Mouse (Mus musculus): ENCODE data around the gene Pam. TPM values are rescaled to one million over a fixed set of nuclear protein-coding genes. Genes with fewer than 3 reads are reported as not detected.

Pam gene
- polyA plus RNA-seq, 1 experiment from 2014 or later = 22.3 TPM

DNA sequence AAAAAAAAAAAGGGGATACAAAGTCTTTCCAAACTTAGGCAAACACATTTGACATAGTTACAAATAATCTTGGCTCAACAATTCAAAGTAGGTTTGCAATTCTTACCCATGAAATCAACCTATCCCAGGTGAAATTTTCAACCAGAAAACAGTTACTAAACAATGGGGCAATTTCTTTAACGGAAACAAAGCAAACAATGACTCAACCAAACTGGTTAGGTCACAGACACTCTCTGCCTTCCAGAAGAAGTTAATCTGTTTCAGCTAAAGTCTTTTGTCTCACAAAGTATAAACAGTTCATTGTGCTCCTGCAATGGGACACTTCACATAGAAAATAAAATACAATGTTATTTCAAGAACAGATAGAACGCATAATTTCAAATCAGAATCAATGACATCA, 223.4 kb downstream of the Pam start:
- H3K9me3 ChIP-seq (ENCODE audit: control insufficient read depth, low read length) = no peaks in the 10 kb centered on the region
- no peaks in the 10 kb centered on the region for H3K4me1 ChIP-seq (ENCODE audit: control insufficient read depth, insufficient read depth, low read depth, low read length)
- H3K4me2 ChIP-seq (ENCODE audit: low read length) = no peak overlapping the region
- H3K4me3 ChIP-seq (ENCODE audit: low read length) = no peak overlapping the region
- no peak for ATAC-seq
- no peak overlapping the region for H3K9ac ChIP-seq (ENCODE audit: low read depth, low read length)
- 82% methylated on average over 2 of the region's 2 CpGs for WGBS
- H3K27me3 ChIP-seq (replicated peaks; ENCODE audit: control insufficient read depth, insufficient read depth, low read length) = no peaks in the 10 kb centered on the region
- no peaks in the 10 kb centered on the region for H3K36me3 ChIP-seq (ENCODE audit: control insufficient read depth, insufficient read depth, low read length)
- H3K27ac ChIP-seq (ENCODE audit: low read depth, low read length) = no peak overlapping the region

DNA sequence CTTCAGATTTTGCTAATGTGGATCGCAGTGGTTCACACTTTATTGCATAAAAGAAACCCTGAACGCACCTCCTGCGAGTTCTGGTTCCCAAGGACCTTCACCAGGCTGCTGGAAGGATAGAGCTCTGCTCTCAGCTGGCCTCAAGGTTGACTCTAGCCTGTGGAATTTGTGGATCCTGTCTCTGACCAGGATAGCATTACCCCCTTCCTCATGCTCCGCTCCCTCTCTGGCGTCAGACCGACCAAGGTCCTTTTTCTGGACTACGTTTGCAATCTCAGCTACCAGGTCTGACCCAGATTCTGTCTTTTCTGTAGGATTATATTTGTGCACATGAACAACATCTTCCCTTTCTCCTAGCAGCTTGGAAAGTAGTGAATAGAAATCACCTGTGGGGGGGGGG, 231.3 kb downstream of the Pam start:
- no peak for ATAC-seq
- H3K9me3 ChIP-seq (ENCODE audit: control insufficient read depth, low read length) = no peaks in the 10 kb centered on the region
- 95% methylated on average over 7 of the region's 7 CpGs for WGBS
- H3K27ac ChIP-seq (ENCODE audit: low read depth, low read length) = no peak overlapping the region
- H3K9ac ChIP-seq (ENCODE audit: low read depth, low read length) = no peak overlapping the region
- H3K4me3 ChIP-seq (ENCODE audit: low read length) = no peak overlapping the region
- H3K4me2 ChIP-seq (ENCODE audit: low read length) = no peak overlapping the region
- H3K4me1 ChIP-seq (ENCODE audit: control insufficient read depth, insufficient read depth, low read depth, low read length) = no peaks in the 10 kb centered on the region
- H3K27me3 ChIP-seq (replicated peaks; ENCODE audit: control insufficient read depth, insufficient read depth, low read length) = no peaks in the 10 kb centered on the region
- H3K36me3 ChIP-seq (ENCODE audit: control insufficient read depth, insufficient read depth, low read length) = no peaks in the 10 kb centered on the region

DNA sequence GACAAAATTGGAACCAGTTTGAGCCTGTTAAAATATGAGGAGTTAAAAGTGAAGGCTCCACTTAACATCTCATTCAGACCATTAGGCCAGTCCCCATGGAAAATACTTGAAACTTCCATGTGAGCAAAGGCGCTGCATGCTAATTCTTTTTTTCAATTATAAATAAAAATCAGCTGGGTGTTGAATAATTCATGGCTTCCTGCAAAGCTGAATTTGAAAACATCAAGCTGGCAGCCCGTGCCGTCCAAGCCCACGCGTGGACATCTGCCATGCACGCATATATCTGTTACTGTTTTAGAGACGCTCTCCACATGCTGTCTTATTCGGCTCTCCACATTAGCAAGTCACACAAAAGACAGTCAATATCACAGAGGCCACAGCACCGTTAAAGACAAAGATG, 232.3 kb downstream of the Pam start:
- Histone ChIP-seq H3K36me3 (ENCODE audit: control insufficient read depth, insufficient read depth, low read length) (no peaks in the 10 kb centered on the region), H3K27ac (ENCODE audit: low read depth, low read length) (no peak overlapping the region), H3K4me1 (ENCODE audit: control insufficient read depth, insufficient read depth, low read depth, low read length) (no peaks in the 10 kb centered on the region), H3K4me3 (ENCODE audit: low read length) (no peak overlapping the region), H3K4me2 (ENCODE audit: low read length) (peak overlapping the region; percentile 8), H3K9ac (ENCODE audit: low read depth, low read length) (no peak overlapping the region; the same call in 1 of the 2 replicates), H3K27me3 (replicated peaks; ENCODE audit: control insufficient read depth, insufficient read depth, low read length) (no peaks in the 10 kb centered on the region), H3K9me3 (ENCODE audit: control insufficient read depth, low read length) (no peaks in the 10 kb centered on the region)
- 22% methylated on average over 9 of the region's 9 CpGs for WGBS
- peak; percentile 72 for ATAC-seq

- WGBS = 57% methylated on average over 5 of the region's 5 CpGs
- Histone ChIP-seq H3K4me1 (ENCODE audit: control insufficient read depth, insufficient read depth, low read depth, low read length) (no peaks in the 10 kb centered on the region), H3K4me2 (ENCODE audit: low read length) (no peak overlapping the region), H3K9me3 (ENCODE audit: control insufficient read depth, low read length) (no peaks in the 10 kb centered on the region), H3K27me3 (replicated peaks; ENCODE audit: control insufficient read depth, insufficient read depth, low read length) (no peaks in the 10 kb centered on the region), H3K4me3 (ENCODE audit: low read length) (no peak overlapping the region), H3K27ac (ENCODE audit: low read depth, low read length) (0 out of 2 replicates have a peak overlapping the region, but pooled peaks have one; percentile 3), H3K36me3 (ENCODE audit: control insufficient read depth, insufficient read depth, low read length) (no peaks in the 10 kb centered on the region), H3K9ac (ENCODE audit: low read depth, low read length) (no peak overlapping the region)
- no peak for ATAC-seq
These were observed 232.7 kb downstream of the Pam start for GRCm38 (mm10) chr1:97862734-97863133.

DNA sequence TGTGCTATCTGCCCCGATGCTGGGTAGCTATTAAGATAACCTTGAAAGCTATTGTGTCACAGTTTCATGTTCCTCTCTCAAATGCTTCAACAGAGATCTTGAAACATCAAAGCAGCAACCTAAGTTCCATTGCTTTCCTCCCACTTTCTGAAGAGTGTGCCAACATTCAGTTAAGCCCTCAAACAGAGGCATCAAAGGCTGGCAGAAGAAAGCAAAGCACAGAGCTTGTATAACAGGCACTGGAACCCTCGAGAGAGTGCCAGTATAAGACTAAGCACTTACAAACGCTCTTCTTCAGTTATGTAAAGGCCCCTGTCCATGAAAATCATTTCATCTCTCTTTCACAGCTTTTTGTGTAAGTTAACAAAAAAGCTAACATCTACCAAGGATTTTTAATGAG, 241.2 kb downstream of the Pam start:
- H3K36me3 ChIP-seq (ENCODE audit: control insufficient read depth, insufficient read depth, low read length) = no peaks in the 10 kb centered on the region
- no peak overlapping the region for H3K27ac ChIP-seq (ENCODE audit: low read depth, low read length)
- no peaks in the 10 kb centered on the region for H3K9me3 ChIP-seq (ENCODE audit: control insufficient read depth, low read length)
- WGBS = 79% methylated on average over 3 of the region's 3 CpGs
- H3K4me3 ChIP-seq (ENCODE audit: low read length) = no peak overlapping the region
- no peak for ATAC-seq
- no peak overlapping the region for H3K4me2 ChIP-seq (ENCODE audit: low read length)
- no peak overlapping the region for H3K9ac ChIP-seq (ENCODE audit: low read depth, low read length)
- no peaks in the 10 kb centered on the region for H3K27me3 ChIP-seq (replicated peaks; ENCODE audit: control insufficient read depth, insufficient read depth, low read length)
- no peaks in the 10 kb centered on the region for H3K4me1 ChIP-seq (ENCODE audit: control insufficient read depth, insufficient read depth, low read depth, low read length)

GRCm38 (mm10) chr1:97851601-97852175, 243.8 kb downstream of the Pam start:
- no peaks in the 10 kb centered on the region for H3K9me3 ChIP-seq (ENCODE audit: control insufficient read depth, low read length)
- 75% methylated on average over 13 of the region's 13 CpGs for WGBS
- no peak for ATAC-seq

GRCm38 (mm10) chr1:97848601-97849241, 246.7 kb downstream of the Pam start:
- Histone ChIP-seq H3K9me3 (ENCODE audit: control insufficient read depth, low read length) (no peaks in the 10 kb centered on the region), H3K27me3 (replicated peaks; ENCODE audit: control insufficient read depth, insufficient read depth, low read length) (no peaks in the 10 kb centered on the region), H3K4me2 (ENCODE audit: low read length) (peak overlapping the region; percentile 29; the same call in 1 of the 2 replicates), H3K36me3 (ENCODE audit: control insufficient read depth, insufficient read depth, low read length) (no peaks in the 10 kb centered on the region), H3K4me3 (ENCODE audit: low read length) (no peak overlapping the region), H3K9ac (ENCODE audit: low read depth, low read length) (no peak overlapping the region), H3K27ac (ENCODE audit: low read depth, low read length) (no peak overlapping the region), H3K4me1 (ENCODE audit: control insufficient read depth, insufficient read depth, low read depth, low read length) (no peaks in the 10 kb centered on the region)
- peak; percentile 70 for ATAC-seq
- 17% methylated on average over 14 of the region's 14 CpGs for WGBS

More at GRCm38 (mm10) chr1:97851601-97852175, 243.8 kb downstream of the Pam start:
- Histone ChIP-seq H3K27ac (ENCODE audit: low read depth, low read length) (no peak overlapping the region), H3K9ac (ENCODE audit: low read depth, low read length) (no peak overlapping the region), H3K4me1 (ENCODE audit: control insufficient read depth, insufficient read depth, low read depth, low read length) (no peaks in the 10 kb centered on the region), H3K27me3 (replicated peaks; ENCODE audit: control insufficient read depth, insufficient read depth, low read length) (no peaks in the 10 kb centered on the region), H3K4me3 (ENCODE audit: low read length) (no peak overlapping the region), H3K4me2 (ENCODE audit: low read length) (no peak overlapping the region), H3K36me3 (ENCODE audit: control insufficient read depth, insufficient read depth, low read length) (no peaks in the 10 kb centered on the region)

DNA sequence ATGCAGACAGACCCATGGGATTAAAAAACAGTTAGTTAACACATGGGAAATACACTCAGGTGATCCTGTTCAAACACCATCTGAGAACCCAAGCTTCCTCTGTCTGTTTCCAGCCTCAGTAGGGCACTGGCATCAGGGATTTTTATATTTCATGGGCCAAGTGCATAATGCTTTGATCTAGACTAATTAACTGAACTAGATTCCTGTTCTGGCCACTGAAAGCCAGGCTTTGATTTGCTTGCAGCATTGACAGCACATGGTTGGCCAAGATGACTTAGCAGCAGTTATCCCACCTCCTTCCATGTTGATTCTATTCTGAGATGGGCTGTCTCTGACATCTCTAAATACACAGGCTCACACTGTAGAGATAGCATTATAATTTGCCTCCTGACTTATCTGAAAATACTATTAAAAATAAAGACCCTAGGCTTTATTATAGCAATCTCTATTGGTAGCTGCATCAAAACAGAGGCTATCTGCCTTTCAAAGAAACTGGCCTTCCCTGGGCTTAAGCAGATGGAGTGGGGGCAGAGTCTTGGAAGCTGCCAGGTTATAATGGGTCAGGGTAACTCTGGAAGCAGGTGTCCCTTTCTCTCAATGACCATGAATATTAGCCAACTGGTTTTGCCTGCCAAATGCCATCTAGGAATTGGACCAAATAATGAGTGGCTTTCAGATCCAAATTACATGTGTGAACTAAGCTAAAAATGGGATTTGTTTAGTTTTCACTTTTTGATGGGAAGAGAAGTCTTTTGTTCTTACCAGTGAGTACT, 252.0 kb downstream of the Pam start:
- Histone ChIP-seq H3K9ac (ENCODE audit: low read depth, low read length) (no peak overlapping the region), H3K27me3 (replicated peaks; ENCODE audit: control insufficient read depth, insufficient read depth, low read length) (no peaks in the 10 kb centered on the region), H3K36me3 (ENCODE audit: control insufficient read depth, insufficient read depth, low read length) (0 out of 2 replicates have a peak, but pooled peaks cover 2% of the 10 kb centered on the region), H3K9me3 (ENCODE audit: control insufficient read depth, low read length) (no peaks in the 10 kb centered on the region), H3K4me3 (ENCODE audit: low read length) (no peak overlapping the region), H3K27ac (ENCODE audit: low read depth, low read length) (no peak overlapping the region), H3K4me1 (ENCODE audit: control insufficient read depth, insufficient read depth, low read depth, low read length) (no peaks in the 10 kb centered on the region), H3K4me2 (ENCODE audit: low read length) (no peak overlapping the region)
- peak; percentile 84 for ATAC-seq

DNA sequence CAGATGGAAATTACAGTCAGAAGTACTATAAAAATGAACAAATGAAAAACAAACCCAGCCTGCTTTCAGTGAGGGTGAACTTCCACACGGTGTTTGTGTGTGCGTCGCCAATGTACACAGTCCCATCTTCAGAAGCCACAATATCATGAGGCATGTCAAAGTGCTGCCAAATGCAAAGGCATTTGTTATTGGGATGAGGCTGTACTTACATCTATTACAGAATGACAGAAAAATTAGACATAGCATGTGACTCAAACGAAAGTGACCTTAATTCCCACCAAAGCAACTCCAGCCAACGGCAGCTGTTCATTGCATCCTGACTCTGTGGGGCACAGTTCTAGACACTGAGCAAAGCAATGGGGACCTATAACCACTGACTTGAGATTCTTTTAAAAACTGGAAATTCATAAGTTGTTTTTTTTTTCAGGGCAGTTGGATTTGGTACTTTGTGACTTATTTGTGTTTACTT, 261.1 kb downstream of the Pam start:
- Histone ChIP-seq H3K4me1 (ENCODE audit: control insufficient read depth, insufficient read depth, low read depth, low read length) (peaks cover 3% of the 10 kb centered on the region; the same call in 1 of the 2 replicates), H3K9ac (ENCODE audit: low read depth, low read length) (no peak overlapping the region), H3K36me3 (ENCODE audit: control insufficient read depth, insufficient read depth, low read length) (peaks cover 4% of the 10 kb centered on the region; the same call in 1 of the 2 replicates), H3K9me3 (ENCODE audit: control insufficient read depth, low read length) (no peaks in the 10 kb centered on the region), H3K4me3 (ENCODE audit: low read length) (no peak overlapping the region), H3K27ac (ENCODE audit: low read depth, low read length) (no peak overlapping the region), H3K4me2 (ENCODE audit: low read length) (no peak overlapping the region), H3K27me3 (replicated peaks; ENCODE audit: control insufficient read depth, insufficient read depth, low read length) (no peaks in the 10 kb centered on the region)
- WGBS = 66% methylated on average over 5 of the region's 5 CpGs
- 0 out of 2 replicates have a peak, but pooled peaks have one; percentile 64 for ATAC-seq

Data from hindbrain, embryonic 16.5 days (tissue).